12 mouse cellular contexts compared by ENCODE assay signal in the genomic region with DNA sequence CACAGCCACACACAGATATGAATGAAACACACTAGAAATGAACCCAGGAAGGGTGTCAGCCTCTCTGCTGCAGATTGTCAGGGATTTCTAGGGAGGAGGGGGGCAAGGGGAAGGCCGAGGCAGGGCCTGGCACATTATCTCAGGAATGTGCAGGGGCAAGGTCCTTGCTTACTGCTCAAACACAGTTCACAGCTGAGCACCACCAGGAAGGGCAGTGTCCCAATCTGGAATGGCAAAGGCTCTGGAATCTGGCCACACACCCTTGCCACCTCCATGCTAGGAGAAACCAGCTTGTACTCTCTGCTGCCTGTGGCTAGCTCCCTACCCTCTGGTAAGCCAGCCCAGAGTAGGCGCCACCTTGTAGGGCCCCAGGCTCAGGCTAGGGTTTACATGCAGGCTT. TPM values are rescaled to one million over a fixed set of nuclear protein-coding genes. Genes with fewer than 3 reads are reported as not detected.
DNase-seq lines count a peak whose midpoint lies in the region; ATAC-seq and TF ChIP-seq lines count a peak whose summit lies in the region.
"Had no signal": no experiment of that assay in that cellular context is flagged by ENCODE, and none has a peak within 500 bp of the region (broad histone marks: within the 10 kb centered on the region; RNA-seq: fewer than 3 reads in every experiment).

No protein-coding gene starts in this region.

- peak; percentile 66 for DNase-seq in midbrain, embryonic 11.5 days (ENCODE audit: low spot score, missing footprints)
- no peak for DNase-seq in midbrain, postnatal 0 days (ENCODE audit: low spot score)
- peak; percentile 55 for DNase-seq in kidney, postnatal 10 days
- DNase-seq in lung, postnatal 14 days: peak; percentile 40
- DNase-seq in left cerebral cortex, adult 8-10 months (ENCODE audit: low spot score in 2 of 2): no peak
- DNase-seq: cerebellum, adult 9-10 months; gastrocnemius, adult 2 months had no signal

- H3K36me3 ChIP-seq in midbrain, embryonic 11.5 days (ENCODE audit: control insufficient read depth, insufficient read depth, low read length): no peaks in the 10 kb centered on the region
- H3K36me3 ChIP-seq in midbrain, postnatal 0 days (ENCODE audit: insufficient read depth, low read length): no peaks in the 10 kb centered on the region
- no peaks in the 10 kb centered on the region for H3K36me3 ChIP-seq in hindbrain, embryonic 12.5 days

- ATAC-seq in midbrain, embryonic 11.5 days (ENCODE audit: low FRiP score): no peak
- ATAC-seq in midbrain, postnatal 0 days (ENCODE audit: low FRiP score): no peak
- no peak for ATAC-seq in granulocyte monocyte progenitor cell, adult 5-6 weeks (replicated peaks; ENCODE audit: poor library complexity, severe bottlenecking)
- no peak for ATAC-seq in hindbrain, embryonic 12.5 days (ENCODE audit: low FRiP score)

- no peak overlapping the region for H3K4me3 ChIP-seq in midbrain, embryonic 11.5 days (ENCODE audit: low read depth, low read length)
- H3K4me3 ChIP-seq in midbrain, postnatal 0 days (ENCODE audit: low read depth, low read length): no peak overlapping the region
- H3K4me3 ChIP-seq in hindbrain, embryonic 12.5 days: no peak overlapping the region
- H3K4me3 ChIP-seq: embryonic facial prominence, embryonic 10.5 days; gastrocnemius, adult 2 months had no signal

- H3K4me1 ChIP-seq in midbrain, embryonic 11.5 days (ENCODE audit: control insufficient read depth, insufficient read depth, low read length): 0 out of 2 replicates have a peak, but pooled peaks cover 2% of the 10 kb centered on the region
- no peaks in the 10 kb centered on the region for H3K4me1 ChIP-seq in midbrain, postnatal 0 days (ENCODE audit: insufficient read depth, low read length)
- peaks cover 22% of the 10 kb centered on the region for H3K4me1 ChIP-seq in hindbrain, embryonic 12.5 days

- H3K9ac ChIP-seq in midbrain, embryonic 11.5 days (ENCODE audit: low read length): no peak overlapping the region
- no peak overlapping the region for H3K9ac ChIP-seq in midbrain, postnatal 0 days (replicated peaks; ENCODE audit: low read length, poor library complexity, severe bottlenecking)
- no peak overlapping the region for H3K9ac ChIP-seq in hindbrain, embryonic 12.5 days

- no peak overlapping the region for H3K4me2 ChIP-seq in midbrain, embryonic 11.5 days
- H3K4me2 ChIP-seq in midbrain, postnatal 0 days (ENCODE audit: low read depth, low read length, poor library complexity, severe bottlenecking): no peak overlapping the region
- no peak overlapping the region for H3K4me2 ChIP-seq in hindbrain, embryonic 12.5 days (replicated peaks)

- WGBS in midbrain, embryonic 11.5 days: 53% methylated on average over 2 of the region's 2 CpGs
- 63% methylated on average over 2 of the region's 2 CpGs for WGBS in midbrain, postnatal 0 days
- 52% methylated on average over 2 of the region's 2 CpGs for WGBS in hindbrain, embryonic 12.5 days

- TF ChIP-seq CTCF in midbrain, postnatal 0 days (IDR thresholded peaks at IDR 0.05): no peak

- H3K27ac ChIP-seq in midbrain, embryonic 11.5 days (ENCODE audit: low read depth, low read length): no peak overlapping the region
- H3K27ac ChIP-seq in midbrain, postnatal 0 days (ENCODE audit: low read depth, low read length): no peak overlapping the region
- H3K27ac ChIP-seq in hindbrain, embryonic 12.5 days: no peak overlapping the region
- H3K27ac ChIP-seq: embryonic facial prominence, embryonic 10.5 days; gastrocnemius, adult 2 months; macrophage had no signal

- no peaks in the 10 kb centered on the region for H3K9me3 ChIP-seq in midbrain, embryonic 11.5 days (ENCODE audit: control insufficient read depth, low read length)
- no peaks in the 10 kb centered on the region for H3K9me3 ChIP-seq in midbrain, postnatal 0 days (ENCODE audit: low read length)
- no peaks in the 10 kb centered on the region for H3K9me3 ChIP-seq in hindbrain, embryonic 12.5 days (replicated peaks)
- H3K9me3 ChIP-seq: embryonic facial prominence, embryonic 10.5 days had no signal

- H3K27me3 ChIP-seq in midbrain, embryonic 11.5 days (ENCODE audit: control insufficient read depth, insufficient read depth, low read length): no peaks in the 10 kb centered on the region
- no peaks in the 10 kb centered on the region for H3K27me3 ChIP-seq in midbrain, postnatal 0 days (ENCODE audit: insufficient read depth, low read length)
- no peaks in the 10 kb centered on the region for H3K27me3 ChIP-seq in hindbrain, embryonic 12.5 days
- H3K27me3 ChIP-seq: CH12.LX had no signal

RNA-seq across cellular contexts. Expression of gene Wwc1, which starts 16.8 kb away (rescaled TPM):
- 6.4 and 8.5 TPM in 2 replicates for polyA plus RNA-seq in midbrain, embryonic 11.5 days (2014; fragmentation: Nextera tagmentation; extraction: Ambion mirVana)
- 11.9 and 15.4 TPM in 2 replicates for total RNA-seq in midbrain, postnatal 0 days (2014; rRNA removed)
- 8.0 and 9.2 TPM in 2 replicates for polyA plus RNA-seq in midbrain, postnatal 0 days (2015; fragmentation: Nextera tagmentation; extraction: Ambion mirVana)
- total RNA-seq in left cerebral cortex, adult 8-10 months (2022): 100 to 1,000 TPM in 3 of 4 experiments, 10 to 100 TPM in 1; 95.1 to 109 (median 101) TPM
- not detected in 2 replicates for total RNA-seq in granulocyte monocyte progenitor cell, adult 5-6 weeks (2014; fragmentation: Nextera tagmentation)
- total RNA-seq in granulocyte monocyte progenitor cell, adult 5-6 weeks (2017): not detected in 2 replicates
- polyA plus RNA-seq in hindbrain, embryonic 12.5 days (2016; fragmentation: Nextera tagmentation; extraction: Ambion mirVana): 14.6 and 15.2 TPM in 2 replicates
- total RNA-seq: gastrocnemius, adult 2 months had no signal

Comparison
In these comparisons a context has a peak if more than half of its experiments do, and no peak if none do; other contexts are left out.
1. DNase-seq: peak in midbrain, embryonic 11.5 days (single experiment), kidney, postnatal 10 days (single experiment) and lung, postnatal 14 days (single experiment); none in midbrain, postnatal 0 days (single experiment) and left cerebral cortex, adult 8-10 months (0 of 2).
2. RNA of gene Wwc1, which starts 16.8 kb away (total RNA-seq): 95.1 to 109 TPM in left cerebral cortex, adult 8-10 months and 11.9 to 15.4 TPM in midbrain, postnatal 0 days; not detected in granulocyte monocyte progenitor cell, adult 5-6 weeks; every median in the first group is over 10 times any median in the second.